Mouse (Mus musculus) heart, postnatal 36 days (tissue): ENCODE measurements around the gene Nsun4. TPM values are rescaled to one million over a fixed set of nuclear protein-coding genes. Genes with fewer than 3 reads are reported as not detected.

ENCODE experiments used
- DNase-seq, 2 experiments: peaks; one replicate each; pipeline ENCODE4 v3.0.0; 2021 to 2022
- intact Hi-C: fragments of 180-260 bp; cut with DNase I; formaldehyde crosslinking; loops from one replicate; pipeline ENCODE4 v1.15.1; 2025
- total RNA-seq, 2 experiments: library from RNA; stranded (reverse); gene quantifications; 2 replicates each; pipeline ENCODE4 v1.2.3; 2021

Nsun4 gene
- total RNA-seq, 2 experiments from 2014 or later, result 26.9 to 30.8 TPM

GRCm38 (mm10) chr4:116048130-116048920, 5.4 kb downstream of the Nsun4 start:
- intact Hi-C loops, result no loop called here
- peak; percentile 10 to 36 for DNase-seq

GRCm38 (mm10) chr4:116047681-116048080, 6.0 kb downstream of the Nsun4 start:
- DNase-seq, result no peak

GRCm38 (mm10) chr4:116046604-116047003, 7.1 kb downstream of the Nsun4 start:
- intact Hi-C loops, result no loop called here

More at GRCm38 (mm10) chr4:116047681-116048080, 6.0 kb downstream of the Nsun4 start:
- intact Hi-C loops, result no loop called here

GRCm38 (mm10) chr4:116042186-116042585, 11.5 kb downstream of the Nsun4 start:
- no peak for DNase-seq
- intact Hi-C loops, result no loop called here

More at GRCm38 (mm10) chr4:116046604-116047003, 7.1 kb downstream of the Nsun4 start:
- no peak for DNase-seq

GRCm38 (mm10) chr4:116040466-116040865, 13.2 kb downstream of the Nsun4 start:
- intact Hi-C loops, result no loop called here
- DNase-seq, result no peak

GRCm38 (mm10) chr4:116033374-116033773, 20.3 kb downstream of the Nsun4 start:
- no peak for DNase-seq

GRCm38 (mm10) chr4:116032906-116033305, 20.8 kb downstream of the Nsun4 start:
- intact Hi-C loops, result no loop called here

More at GRCm38 (mm10) chr4:116033374-116033773, 20.3 kb downstream of the Nsun4 start:
- intact Hi-C loops, result no loop called here

GRCm38 (mm10) chr4:116017902-116018746, 35.6 kb downstream of the Nsun4 start, which contains the start of gene Faah:
TSS of gene Faah (minus strand) at chr4:116017926.
- DNase-seq, result no peak
- intact Hi-C loops, result no loop called here

More at GRCm38 (mm10) chr4:116032906-116033305, 20.8 kb downstream of the Nsun4 start:
- no peak for DNase-seq

GRCm38 (mm10) chr4:116017300-116017901, 36.3 kb downstream of the Nsun4 start:
- DNase-seq, result peak; percentile 52 to 53
- intact Hi-C loops, result no loop called here

- intact Hi-C loops, result no loop called here
- DNase-seq, result no peak
Observed at GRCm38 (mm10) chr4:116016862-116017299, 36.8 kb downstream of the Nsun4 start.

GRCm38 (mm10) chr4:116016396-116016795, 37.3 kb downstream of the Nsun4 start:
- intact Hi-C loops, result no loop called here
- no peak for DNase-seq

- no peak for DNase-seq
- intact Hi-C loops, result no loop called here
Observed at GRCm38 (mm10) chr4:116015996-116016395, 37.7 kb downstream of the Nsun4 start.

GRCm38 (mm10) chr4:116015502-116015901, 38.2 kb downstream of the Nsun4 start:
- no peak for DNase-seq
- intact Hi-C loops, result no loop called here

- DNase-seq, result no peak
- intact Hi-C loops, result no loop called here
Observed at GRCm38 (mm10) chr4:116010186-116010585, 43.5 kb downstream of the Nsun4 start.

- no peak for DNase-seq
- intact Hi-C loops, result no loop called here
Observed at GRCm38 (mm10) chr4:116001206-116001605, 52.5 kb downstream of the Nsun4 start.

- no peak for DNase-seq
- intact Hi-C loops, result no loop called here
Observed at GRCm38 (mm10) chr4:116000671-116001070, 53.0 kb downstream of the Nsun4 start.

GRCm38 (mm10) chr4:115996729-115997128, 56.9 kb downstream of the Nsun4 start:
- intact Hi-C loops, result no loop called here
- no peak for DNase-seq

- intact Hi-C loops, result no loop called here
- no peak for DNase-seq
Observed at GRCm38 (mm10) chr4:115995376-115995730, 58.3 kb downstream of the Nsun4 start.

GRCm38 (mm10) chr4:115994662-115995375, 58.9 kb downstream of the Nsun4 start:
- no peak for DNase-seq
- intact Hi-C loops, result no loop called here

- no peak for DNase-seq
Observed at GRCm38 (mm10) chr4:115989382-115989781, 64.3 kb downstream of the Nsun4 start.

More at GRCm38 (mm10) chr4:115989382-115989781, 64.3 kb downstream of the Nsun4 start:
- intact Hi-C loops, result no loop called here
